Mouse (Mus musculus): ENCODE measurements around the gene Gm45062. TPM values are rescaled to one million over a fixed set of nuclear protein-coding genes. Genes with fewer than 3 reads are reported as not detected.

Gm45062 gene
- total RNA-seq, 2 experiments from 2014 or later, result 6.2 to 21.0 TPM

- no peak for ATAC-seq (replicated peaks; ENCODE audit: low FRiP score, poor library complexity, severe bottlenecking)
Measured at GRCm38 (mm10) chr6:8408332-8408731, 149.1 kb downstream of the Gm45062 start.

DNA sequence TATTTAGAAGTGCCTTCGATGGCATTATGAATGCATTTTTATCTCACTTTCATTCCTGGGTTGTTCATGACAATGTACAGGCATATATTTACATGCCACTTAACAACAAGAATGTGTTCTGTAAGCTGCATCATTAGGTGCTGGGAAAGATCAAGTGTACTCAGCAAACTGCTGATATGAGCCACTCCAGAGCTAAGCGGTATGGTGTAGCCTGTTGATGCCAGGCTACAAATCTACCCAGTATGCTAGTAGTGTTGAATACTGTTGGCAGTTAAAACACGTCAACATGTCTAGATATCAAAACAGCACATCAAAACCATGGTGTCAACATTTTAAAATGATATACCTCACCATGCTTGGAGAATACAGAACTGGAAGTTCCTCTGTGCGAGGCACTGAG is 150.6 kb downstream of the Gm45062 start:
- no peak for ATAC-seq (replicated peaks; ENCODE audit: low FRiP score, poor library complexity, severe bottlenecking)

DNA sequence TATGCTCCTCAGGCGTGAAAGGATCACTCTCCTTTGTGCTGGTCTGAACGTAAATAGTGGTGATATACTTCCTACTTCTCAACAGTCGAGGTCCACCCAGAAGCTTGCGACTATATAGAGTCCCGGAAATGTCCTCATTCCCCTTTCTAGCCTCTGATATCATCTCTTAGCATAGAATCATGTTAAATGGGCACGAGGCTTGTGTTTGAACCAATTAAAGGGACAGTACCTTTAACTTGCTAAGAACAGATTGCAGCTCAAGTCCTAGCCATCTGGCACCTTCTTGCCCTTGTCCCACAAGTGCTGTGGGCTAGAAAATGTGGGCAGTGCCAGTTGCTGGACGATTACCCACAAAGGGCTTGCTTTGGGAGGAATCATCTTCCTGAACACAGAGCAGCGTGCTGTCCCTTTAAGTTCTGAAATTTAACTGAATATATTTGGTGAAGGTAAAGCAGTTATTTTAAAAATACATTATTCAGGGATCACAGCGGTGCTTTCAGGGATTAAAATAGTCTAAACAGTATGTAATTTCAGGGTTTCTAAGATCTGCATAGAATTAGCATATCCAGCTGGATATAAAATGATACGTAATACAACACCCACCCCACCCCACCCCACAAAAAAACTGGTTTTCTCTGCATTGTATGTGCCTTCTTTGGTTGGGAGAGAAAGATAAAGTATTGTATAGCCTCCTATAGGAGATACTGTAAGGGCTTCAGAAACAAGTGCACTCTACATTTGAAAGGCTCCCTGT is 153.8 kb downstream of the Gm45062 start:
- ATAC-seq (replicated peaks; ENCODE audit: low FRiP score, poor library complexity, severe bottlenecking), result no peak

- ATAC-seq (replicated peaks; ENCODE audit: low FRiP score, poor library complexity, severe bottlenecking), result no peak
Measured at GRCm38 (mm10) chr6:8414020-8414419, 154.8 kb downstream of the Gm45062 start.

DNA sequence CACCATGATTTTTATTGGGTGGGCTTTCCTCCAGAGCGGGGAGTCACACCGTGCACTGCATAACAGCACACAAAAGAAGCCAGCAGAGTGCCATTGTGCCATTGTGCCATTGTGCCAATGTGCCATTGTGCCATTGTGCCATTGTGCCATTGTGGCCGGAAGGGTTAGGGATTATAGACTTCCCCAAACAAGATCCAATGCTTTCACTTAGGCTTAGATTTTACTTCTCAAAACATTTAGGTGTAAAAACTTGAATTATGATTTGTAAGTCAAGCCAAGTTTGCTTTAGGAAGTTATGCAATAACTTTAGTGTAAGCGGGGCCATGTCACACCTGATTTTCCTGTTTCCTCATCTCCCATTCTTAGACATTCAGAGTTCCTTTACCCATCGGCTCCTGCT is 156.6 kb downstream of the Gm45062 start:
- no peak for ATAC-seq (replicated peaks; ENCODE audit: low FRiP score, poor library complexity, severe bottlenecking)

DNA sequence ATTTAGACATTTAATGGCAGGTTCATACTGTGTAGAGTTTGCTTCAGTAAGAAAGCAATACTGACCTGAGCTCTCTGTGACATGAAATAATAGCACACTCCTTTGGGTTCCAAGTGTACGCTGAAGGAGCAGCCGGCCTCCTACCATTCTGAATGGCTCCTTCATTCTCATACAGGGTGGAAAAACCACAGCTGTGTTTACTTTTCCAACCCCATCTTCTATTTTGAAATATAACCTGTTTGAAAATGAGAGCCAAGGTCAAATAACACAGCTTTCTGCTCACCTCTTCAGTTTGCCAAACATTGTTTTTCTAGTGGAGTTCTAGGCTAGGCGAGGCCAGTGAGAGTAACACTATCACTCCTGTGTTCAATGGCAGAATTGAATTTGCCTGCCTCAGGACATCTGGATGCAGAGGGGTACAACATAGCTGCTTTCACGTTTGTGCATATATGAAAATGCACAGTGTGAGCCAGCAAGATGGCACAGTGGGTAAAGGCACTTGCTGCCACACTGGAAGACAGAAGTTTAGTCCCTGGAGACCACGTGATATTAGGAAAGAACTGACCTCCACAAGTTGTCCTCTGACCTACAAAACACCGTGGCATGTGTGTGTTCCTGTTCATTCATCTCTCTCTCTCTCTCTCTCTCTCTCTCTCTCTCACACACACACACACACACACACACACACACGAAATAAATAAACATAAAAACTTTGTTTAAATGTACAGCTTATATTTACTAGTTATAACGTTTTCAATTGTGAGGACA is 157.7 kb downstream of the Gm45062 start:
- ATAC-seq (replicated peaks; ENCODE audit: low FRiP score, poor library complexity, severe bottlenecking), result no peak

- ATAC-seq (replicated peaks; ENCODE audit: low FRiP score, poor library complexity, severe bottlenecking), result no peak
Measured at GRCm38 (mm10) chr6:8419485-8420186, 160.4 kb downstream of the Gm45062 start.

DNA sequence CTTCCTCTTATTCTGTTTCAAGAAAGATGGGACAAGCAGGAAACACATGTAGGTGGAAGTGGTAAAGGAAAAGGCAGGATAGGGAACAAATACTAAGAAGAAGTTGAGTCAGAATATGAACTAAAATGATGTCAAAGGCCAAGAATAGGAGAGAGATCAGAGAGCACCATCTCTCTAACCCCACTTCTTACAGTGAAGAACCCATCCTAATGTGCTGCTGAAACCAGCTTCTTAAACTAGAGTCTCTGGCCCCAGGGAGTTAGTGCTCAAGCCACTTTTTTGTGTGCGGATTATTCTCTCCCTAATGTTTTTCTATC is 160.9 kb downstream of the Gm45062 start:
- ATAC-seq (replicated peaks; ENCODE audit: low FRiP score, poor library complexity, severe bottlenecking), result no peak

- ATAC-seq (replicated peaks; ENCODE audit: low FRiP score, poor library complexity, severe bottlenecking), result no peak
Measured at GRCm38 (mm10) chr6:8421421-8421820, 162.2 kb downstream of the Gm45062 start.

- no peak for ATAC-seq (replicated peaks; ENCODE audit: low FRiP score, poor library complexity, severe bottlenecking)
Measured at GRCm38 (mm10) chr6:8421959-8422581, 162.8 kb downstream of the Gm45062 start.

DNA sequence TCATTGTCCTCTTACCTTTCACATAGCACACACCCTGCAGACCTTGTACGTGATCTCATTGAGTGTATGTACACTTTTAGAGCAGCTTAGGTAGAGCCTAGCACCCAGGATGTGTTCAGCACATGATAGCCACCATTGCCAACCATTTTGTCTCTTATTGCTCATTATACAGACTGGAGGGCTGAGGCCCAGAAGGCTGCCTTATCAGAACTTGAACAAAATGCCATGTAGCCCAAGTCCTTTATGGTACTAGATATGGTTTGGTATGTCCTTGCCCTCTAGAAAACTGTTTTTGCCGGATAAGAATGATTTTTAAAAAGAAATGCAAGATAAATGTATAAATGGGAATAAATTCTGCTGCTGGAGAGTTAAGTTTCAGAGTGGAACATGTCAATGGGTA is 163.9 kb downstream of the Gm45062 start:
- no peak for ATAC-seq (replicated peaks; ENCODE audit: low FRiP score, poor library complexity, severe bottlenecking)

GRCm38 (mm10) chr6:8427692-8428091 is 168.4 kb downstream of the Gm45062 start:
- no peak for ATAC-seq (replicated peaks; ENCODE audit: low FRiP score, poor library complexity, severe bottlenecking)

- ATAC-seq (replicated peaks; ENCODE audit: low FRiP score, poor library complexity, severe bottlenecking), result no peak
Measured at GRCm38 (mm10) chr6:8430610-8431234, 171.5 kb downstream of the Gm45062 start.

- no peak for ATAC-seq (replicated peaks; ENCODE audit: low FRiP score, poor library complexity, severe bottlenecking)
Measured at GRCm38 (mm10) chr6:8433179-8433578, 173.9 kb downstream of the Gm45062 start.

- ATAC-seq (replicated peaks; ENCODE audit: low FRiP score, poor library complexity, severe bottlenecking), result no peak
Measured at GRCm38 (mm10) chr6:8437937-8438336, 178.7 kb downstream of the Gm45062 start.

GRCm38 (mm10) chr6:8441814-8442213 is 182.6 kb downstream of the Gm45062 start:
- no peak for ATAC-seq (replicated peaks; ENCODE audit: low FRiP score, poor library complexity, severe bottlenecking)

GRCm38 (mm10) chr6:8446786-8447185 is 187.5 kb downstream of the Gm45062 start:
- peak; percentile 19; the same call in 1 of the 2 replicates for ATAC-seq (replicated peaks; ENCODE audit: low FRiP score, poor library complexity, severe bottlenecking)

DNA sequence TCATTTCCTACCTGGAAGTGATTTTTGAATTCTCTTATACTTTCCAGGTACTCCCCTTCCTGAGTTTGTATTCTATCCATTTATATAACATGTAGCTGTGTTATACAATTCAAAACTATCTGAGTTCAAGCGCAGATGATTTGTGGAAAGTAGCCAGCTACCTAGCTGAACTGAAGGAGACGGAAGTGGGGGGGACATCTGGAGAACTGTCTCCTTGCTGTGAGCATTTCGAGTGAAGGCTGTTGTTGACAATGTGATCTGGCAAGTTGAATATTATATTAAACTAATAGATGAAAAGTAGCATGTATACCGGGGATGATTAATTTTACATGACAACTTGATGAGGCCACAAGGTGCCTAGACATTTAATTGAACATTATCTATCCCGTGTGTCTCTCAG is 196.3 kb downstream of the Gm45062 start:
- ATAC-seq (replicated peaks; ENCODE audit: low FRiP score, poor library complexity, severe bottlenecking), result no peak

DNA sequence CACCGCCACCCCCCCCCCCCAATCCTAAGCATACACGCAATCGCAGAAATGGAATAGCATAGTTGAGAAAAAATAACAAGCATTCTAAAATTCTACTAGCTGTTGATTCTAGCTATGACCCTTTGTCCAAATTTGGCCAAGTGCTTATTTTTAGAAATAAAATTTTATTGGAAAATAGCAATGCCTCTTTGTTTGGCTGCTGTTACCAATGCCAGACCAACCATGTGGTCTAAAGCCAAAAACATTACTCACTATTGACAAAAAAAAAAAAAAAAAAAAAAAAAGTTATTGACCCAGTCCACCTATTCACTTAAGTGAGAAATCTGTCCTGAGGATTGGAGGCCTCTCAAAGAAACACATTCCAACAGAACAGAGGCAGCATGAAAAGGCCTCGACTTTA is 199.3 kb downstream of the Gm45062 start:
- ATAC-seq (replicated peaks; ENCODE audit: low FRiP score, poor library complexity, severe bottlenecking), result no peak

GRCm38 (mm10) chr6:8462447-8462846 is 203.2 kb downstream of the Gm45062 start:
- no peak for ATAC-seq (replicated peaks; ENCODE audit: low FRiP score, poor library complexity, severe bottlenecking)

Data from erythroid progenitor cell, adult 5-6 weeks (primary cell).